In the genomic region with DNA sequence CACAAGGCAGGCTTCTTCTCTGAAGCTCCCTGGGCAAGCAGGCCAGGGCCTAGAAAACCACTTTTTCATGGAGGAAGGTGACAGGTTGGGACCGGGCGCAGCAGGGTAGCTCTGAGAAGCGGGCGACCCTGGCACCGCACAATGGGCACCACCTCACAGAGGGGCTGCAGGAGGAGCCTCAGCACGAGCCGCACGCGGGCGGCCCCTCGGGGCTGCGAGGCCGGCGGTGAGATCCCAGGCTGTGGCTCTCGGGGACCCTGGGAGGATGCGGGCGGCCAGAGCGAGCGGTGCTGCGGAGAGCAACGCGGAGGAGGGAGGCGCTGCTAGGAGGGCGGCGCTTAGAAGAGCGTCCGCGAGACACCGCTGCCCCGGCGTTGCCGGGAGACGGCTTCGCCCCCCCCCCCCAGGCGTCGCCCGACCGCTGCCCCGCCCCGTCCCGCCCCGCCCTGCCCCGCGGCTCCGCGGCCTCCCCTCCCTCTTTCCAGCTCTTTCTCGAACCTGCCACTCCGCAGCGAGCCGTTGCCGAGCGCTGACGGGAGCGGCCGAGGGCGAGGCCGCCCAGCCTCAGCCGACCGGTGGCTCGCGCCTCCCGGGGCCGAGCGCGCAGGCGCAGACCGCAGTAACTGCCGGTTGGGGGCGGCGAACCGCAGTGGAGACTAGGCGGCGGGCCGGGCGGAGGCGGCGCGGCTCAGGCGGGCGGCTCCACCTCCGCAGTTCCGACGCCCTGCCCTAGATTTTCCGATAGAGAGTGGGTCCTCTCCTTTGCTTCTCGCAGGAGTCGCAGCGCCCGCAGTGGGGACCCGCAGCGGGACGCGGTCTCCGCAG, we compare ENCODE assay signal across 8 mouse cellular contexts. TPM values are rescaled to one million over a fixed set of nuclear protein-coding genes. Genes with fewer than 3 reads are reported as not detected.
DNase-seq lines count a peak whose midpoint lies in the region; ATAC-seq lines count a peak whose summit lies in the region.

No protein-coding gene starts in this region.

- peak overlapping the region; percentile 79 for H3K9ac ChIP-seq in heart, embryonic 14.5 days (ENCODE audit: low read length)
- peak overlapping the region; percentile 93 for H3K9ac ChIP-seq in liver, embryonic 12.5 days

- H3K4me3 ChIP-seq in heart, embryonic 14.5 days (ENCODE audit: control insufficient read depth in 1 of 2, insufficient read depth in 1 of 2, low read depth in 1 of 2, low read length in 2 of 2), result peak overlapping the region; percentile 77 to 91
- H3K4me3 ChIP-seq in liver, embryonic 12.5 days, result peak overlapping the region; percentile 95

- H3K27ac ChIP-seq in heart, embryonic 14.5 days (replicated peaks in 1 of 2; ENCODE audit: control insufficient read depth in 1 of 2, insufficient read depth in 1 of 2, low read depth in 2 of 2, low read length in 2 of 2), result peak overlapping the region; percentile 47 to 67
- H3K27ac ChIP-seq in liver, embryonic 12.5 days, result peak overlapping the region; percentile 96

- peak overlapping the region; percentile 87 for H3K4me2 ChIP-seq in heart, embryonic 14.5 days (ENCODE audit: low read length)
- H3K4me2 ChIP-seq in liver, embryonic 12.5 days, result peak overlapping the region; percentile 95

- peak; percentile 94 for ATAC-seq in heart, embryonic 14.5 days (ENCODE audit: insufficient number of reproducible peaks, insufficient read depth, low FRiP score, low read depth)
- peak; percentile 94 for ATAC-seq in liver, embryonic 12.5 days

- H3K4me1 ChIP-seq in heart, embryonic 14.5 days (ENCODE audit: control insufficient read depth in 2 of 2, insufficient read depth in 2 of 2, low read length in 2 of 2), result peaks cover 0 to 13% of the 10 kb centered on the region in 2 experiments; a peak in 1 of 4 replicates
- H3K4me1 ChIP-seq in liver, embryonic 12.5 days, result peaks cover 17% of the 10 kb centered on the region

- peak; percentile 79 to 83 for DNase-seq in CD8-positive naive resting alpha-beta T cell, adult 2 months (ENCODE audit: low read depth in 2 of 2, low spot score in 2 of 2)
- DNase-seq in c-Kit-negative CD71-positive TER-119-positive erythroid progenitor cells, embryonic 14.5 days (ENCODE audit: low read depth, low spot score), result peak; percentile 86
- peak; percentile 58 for DNase-seq in fibroblast of lung, adult 2 months (ENCODE audit: low read depth)
- peak; percentile 95 for DNase-seq in kidney, postnatal 14 days
- peak; percentile 94 for DNase-seq in naive thymus-derived CD4-positive, alpha-beta T cell, adult 2 months (ENCODE audit: low read depth)
- peak; percentile 93 for DNase-seq in splenic B cell, adult 2 months (ENCODE audit: low read depth, low spot score)

- under 1% methylated on average over 58 of the region's 93 CpGs for WGBS in heart, embryonic 14.5 days
- under 1% methylated on average over 78 of the region's 93 CpGs for WGBS in liver, embryonic 12.5 days (ENCODE audit: insufficient replicate concordance)

- no peaks in the 10 kb centered on the region for H3K27me3 ChIP-seq in heart, embryonic 14.5 days (ENCODE audit: control insufficient read depth, insufficient read depth, low read length)
- H3K27me3 ChIP-seq in liver, embryonic 12.5 days (replicated peaks), result peaks cover 3% of the 10 kb centered on the region; the same call in 1 of the 2 replicates
- no peaks in the 10 kb centered on the region for H3K27me3 ChIP-seq in splenic B cell, adult 2 months (ENCODE audit: control insufficient read depth, insufficient read depth, low read length, poor library complexity, severe bottlenecking)

- H3K9me3 ChIP-seq in heart, embryonic 14.5 days (ENCODE audit: control insufficient read depth, low read length), result no peaks in the 10 kb centered on the region
- no peaks in the 10 kb centered on the region for H3K9me3 ChIP-seq in liver, embryonic 12.5 days (replicated peaks)

- H3K36me3 ChIP-seq in heart, embryonic 14.5 days (ENCODE audit: control insufficient read depth, insufficient read depth, low read length), result no peaks in the 10 kb centered on the region
- no peaks in the 10 kb centered on the region for H3K36me3 ChIP-seq in liver, embryonic 12.5 days
- H3K36me3 ChIP-seq in splenic B cell, adult 2 months (ENCODE audit: control insufficient read depth, insufficient read depth, low read length, poor library complexity, severe bottlenecking), result no peaks in the 10 kb centered on the region

RNA-seq across cellular contexts. Expression of gene Hspa4l, which starts 0.8 kb away (rescaled TPM):
- polyA plus RNA-seq in heart, embryonic 14.5 days (2014; fragmentation: Nextera tagmentation; extraction: Ambion mirVana), result 34.2 and 35.5 TPM in 2 replicates
- polyA plus RNA-seq in liver, embryonic 12.5 days (2016; fragmentation: Nextera tagmentation; extraction: Ambion mirVana), result 20.9 and 23.2 TPM in 2 replicates

RNA-seq across cellular contexts. Expression of gene Slc25a31, which starts 36.4 kb away (rescaled TPM):
- 1.00 and 1.1 TPM in 2 replicates for polyA plus RNA-seq in heart, embryonic 14.5 days (2014; fragmentation: Nextera tagmentation; extraction: Ambion mirVana)
- polyA plus RNA-seq in liver, embryonic 12.5 days (2016; fragmentation: Nextera tagmentation; extraction: Ambion mirVana), result 0.08 and 0.13 TPM in 2 replicates

RNA-seq across cellular contexts. Expression of gene Plk4, which starts 54.8 kb away (rescaled TPM):
- polyA plus RNA-seq in heart, embryonic 14.5 days (2014; fragmentation: Nextera tagmentation; extraction: Ambion mirVana), result 32.0 and 34.6 TPM in 2 replicates
- polyA plus RNA-seq in liver, embryonic 12.5 days (2016; fragmentation: Nextera tagmentation; extraction: Ambion mirVana), result 57.3 and 59.0 TPM in 2 replicates

Comparison
In these comparisons a context has a peak if more than half of its experiments do, and no peak if none do; other contexts are left out.
1. Peak in every context shown above with its lines: DNase-seq, ATAC-seq, H3K4me3 ChIP-seq and H3K27ac ChIP-seq.